Comparison of ENCODE assay signal across 7 mouse cellular contexts in the genomic region with DNA sequence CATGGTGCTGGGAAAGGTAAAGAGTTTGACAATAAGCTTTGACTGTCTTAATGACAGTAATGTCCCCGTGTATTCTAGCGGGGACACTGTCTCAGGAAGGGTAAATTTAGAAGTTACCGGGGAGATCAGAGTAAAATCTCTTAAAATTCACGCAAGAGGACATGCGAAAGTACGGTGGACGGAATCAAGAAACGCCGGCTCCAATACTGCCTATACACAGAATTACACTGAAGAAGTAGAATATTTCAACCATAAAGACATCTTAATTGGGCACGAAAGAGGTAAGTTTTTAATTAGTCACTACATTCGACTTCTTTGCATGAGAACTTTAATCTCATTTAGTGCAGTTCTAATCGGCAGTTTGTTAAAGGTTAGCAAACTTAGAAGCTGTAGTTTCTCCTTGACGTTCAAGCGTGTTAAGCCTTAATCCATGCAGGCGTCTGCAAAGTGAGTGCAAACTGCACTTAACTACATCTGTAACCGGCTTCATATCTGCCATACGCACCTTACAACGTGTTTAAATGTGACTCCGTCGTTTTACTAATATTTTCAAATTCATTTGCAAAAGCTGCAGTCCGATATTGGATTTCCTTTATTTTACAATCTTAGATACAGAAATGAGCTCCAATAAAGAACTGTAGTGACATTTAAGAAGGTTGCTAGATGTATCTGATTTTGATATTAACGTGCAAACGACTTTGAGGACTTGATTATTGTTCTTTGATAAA. TPM values are rescaled to one million over a fixed set of nuclear protein-coding genes. Genes with fewer than 3 reads are reported as not detected.
DNase-seq lines count a peak whose midpoint lies in the region; ATAC-seq and TF ChIP-seq lines count a peak whose summit lies in the region.

No protein-coding gene starts in this region.

- peak overlapping the region; percentile 82 for H3K4me3 ChIP-seq in heart, embryonic 11.5 days (ENCODE audit: low read depth, low read length)
- H3K4me3 ChIP-seq in limb, embryonic 11.5 days (ENCODE audit: low read depth, low read length), result peak overlapping the region; percentile 72
- H3K4me3 ChIP-seq in neural tube, embryonic 12.5 days, result peak overlapping the region; percentile 68

- ATAC-seq in heart, embryonic 11.5 days (replicated peaks; ENCODE audit: insufficient number of reproducible peaks, low FRiP score, low TSS enrichment), result no peak
- ATAC-seq in limb, embryonic 11.5 days (ENCODE audit: insufficient number of reproducible peaks, low FRiP score, low TSS enrichment, low read depth), result no peak
- ATAC-seq in neural tube, embryonic 12.5 days (ENCODE audit: low FRiP score, low read depth), result no peak

- no peaks in the 10 kb centered on the region for H3K27me3 ChIP-seq in heart, embryonic 11.5 days (ENCODE audit: control insufficient read depth, insufficient read depth, low read length)
- no peaks in the 10 kb centered on the region for H3K27me3 ChIP-seq in limb, embryonic 11.5 days (ENCODE audit: control insufficient read depth, insufficient read depth, low read length)
- no peaks in the 10 kb centered on the region for H3K27me3 ChIP-seq in neural tube, embryonic 12.5 days (replicated peaks)

- H3K36me3 ChIP-seq in heart, embryonic 11.5 days (ENCODE audit: control insufficient read depth, insufficient read depth, low read length), result no peaks in the 10 kb centered on the region
- peaks cover under 1% of the 10 kb centered on the region; the same call in 1 of the 2 replicates for H3K36me3 ChIP-seq in limb, embryonic 11.5 days (ENCODE audit: control insufficient read depth, insufficient read depth, low read length)
- peaks cover 7% of the 10 kb centered on the region for H3K36me3 ChIP-seq in neural tube, embryonic 12.5 days

- H3K9ac ChIP-seq in heart, embryonic 11.5 days (ENCODE audit: low read depth, low read length), result peak overlapping the region; percentile 100
- H3K9ac ChIP-seq in limb, embryonic 11.5 days (ENCODE audit: low read length), result peak overlapping the region; percentile 100
- peak overlapping the region; percentile 98 for H3K9ac ChIP-seq in neural tube, embryonic 12.5 days

- peak; percentile 16 for DNase-seq in spleen, adult 12 weeks (ENCODE audit: low spot score)
- no peak for DNase-seq in spleen, postnatal 14 days (ENCODE audit: low spot score in 2 of 2)
- peak; percentile 76 for DNase-seq in brain, embryonic 14.5 days (ENCODE audit: low read depth)
- DNase-seq in limb, embryonic 11.5 days (ENCODE audit: low spot score), result peak; percentile 62
- DNase-seq in adrenal gland, adult 8-10 months, result no peak

- TF ChIP-seq CTCF in brain, embryonic 14.5 days (IDR thresholded peaks at IDR 0.05; ENCODE audit: borderline replicate concordance, extremely low read depth, insufficient read depth, insufficient read length), result no peak

- TF ChIP-seq POLR2A in brain, embryonic 14.5 days (IDR thresholded peaks at IDR 0.05; ENCODE audit: borderline replicate concordance, extremely low read depth, insufficient read depth, insufficient read length, poor library complexity, severe bottlenecking), result no peak

- under 1% methylated on average over 23 of the region's 23 CpGs for WGBS in heart, embryonic 11.5 days (ENCODE audit: insufficient replicate concordance)
- WGBS in limb, embryonic 11.5 days, result 0% methylated on average over 23 of the region's 23 CpGs
- under 1% methylated on average over 23 of the region's 23 CpGs for WGBS in neural tube, embryonic 12.5 days

- no peaks in the 10 kb centered on the region for H3K4me1 ChIP-seq in heart, embryonic 11.5 days (ENCODE audit: control insufficient read depth, insufficient read depth, low read length)
- H3K4me1 ChIP-seq in limb, embryonic 11.5 days (ENCODE audit: control insufficient read depth, insufficient read depth, low read length), result no peaks in the 10 kb centered on the region
- 0 out of 2 replicates have a peak, but pooled peaks cover 3% of the 10 kb centered on the region for H3K4me1 ChIP-seq in neural tube, embryonic 12.5 days

- H3K4me2 ChIP-seq in heart, embryonic 11.5 days, result peak overlapping the region; percentile 74
- peak overlapping the region; percentile 31 for H3K4me2 ChIP-seq in limb, embryonic 11.5 days (ENCODE audit: low read depth, severe bottlenecking)
- H3K4me2 ChIP-seq in neural tube, embryonic 12.5 days (replicated peaks), result peak overlapping the region; percentile 59

- H3K27ac ChIP-seq in heart, embryonic 11.5 days (ENCODE audit: low read depth, low read length), result peak overlapping the region; percentile 100
- H3K27ac ChIP-seq in limb, embryonic 11.5 days (replicated peaks; ENCODE audit: low read depth, low read length), result peak overlapping the region; percentile 100
- peak overlapping the region; percentile 93 for H3K27ac ChIP-seq in neural tube, embryonic 12.5 days

- H3K9me3 ChIP-seq in heart, embryonic 11.5 days (replicated peaks; ENCODE audit: control insufficient read depth, low read length), result no peaks in the 10 kb centered on the region
- H3K9me3 ChIP-seq in limb, embryonic 11.5 days (ENCODE audit: control insufficient read depth, low read length), result no peaks in the 10 kb centered on the region
- no peaks in the 10 kb centered on the region for H3K9me3 ChIP-seq in neural tube, embryonic 12.5 days

RNA-seq across cellular contexts. Expression of gene Arrdc3, which starts 0.6 kb away (rescaled TPM):
- 54.4 and 58.4 TPM in 2 replicates for polyA plus RNA-seq in brain, embryonic 14.5 days (2012; rRNA removed)
- polyA plus RNA-seq in heart, embryonic 11.5 days (2014; fragmentation: Nextera tagmentation; extraction: Ambion mirVana), result 45.7 and 64.1 TPM in 2 replicates
- 80.1 and 91.0 TPM in 2 replicates for polyA plus RNA-seq in limb, embryonic 11.5 days (2014; fragmentation: Nextera tagmentation; extraction: Ambion mirVana)
- polyA plus RNA-seq in neural tube, embryonic 12.5 days (2016; fragmentation: Nextera tagmentation; extraction: Ambion mirVana), result 55.0 and 59.4 TPM in 2 replicates
- total RNA-seq in adrenal gland, adult 8-10 months (2022), result 100 to 1,000 TPM; 106 to 200 (median 117) TPM

Comparison
In these comparisons a context has a peak if more than half of its experiments do, and no peak if none do; other contexts are left out.
1. DNase-seq: peak in spleen, adult 12 weeks (single experiment), brain, embryonic 14.5 days (single experiment) and limb, embryonic 11.5 days (single experiment); none in spleen, postnatal 14 days (0 of 2) and adrenal gland, adult 8-10 months (single experiment).
2. Peak in every context shown above with its lines, with median percentiles within 50 percentile points of each other: H3K27ac ChIP-seq, H3K4me2 ChIP-seq, H3K4me3 ChIP-seq and H3K9ac ChIP-seq.